Mouse (Mus musculus): ENCODE data around the gene Pde4d. TPM values are rescaled to one million over a fixed set of nuclear protein-coding genes. Genes with fewer than 3 reads are reported as not detected.

Gene Pde4d
- total and polyA plus RNA-seq, 2 experiments from 2014 or later, result 19.0 to 103 TPM

GRCm38 (mm10) chr13:109190652-109191051, 740.9 kb downstream of the Pde4d start:
- WGBS, result 83% methylated on average over 4 of the region's 4 CpGs
- Histone ChIP-seq H3K27me3 (ENCODE audit: insufficient read depth, low read length) (no peaks in the 10 kb centered on the region), H3K27ac (ENCODE audit: low read depth, low read length) (no peak overlapping the region), H3K36me3 (ENCODE audit: insufficient read depth, low read length) (no peaks in the 10 kb centered on the region), H3K9ac (replicated peaks; ENCODE audit: low read length, poor library complexity, severe bottlenecking) (no peak overlapping the region), H3K9me3 (ENCODE audit: low read length) (no peaks in the 10 kb centered on the region), H3K4me1 (ENCODE audit: insufficient read depth, low read length) (no peaks in the 10 kb centered on the region), H3K4me2 (ENCODE audit: low read depth, low read length, poor library complexity, severe bottlenecking) (no peak overlapping the region), H3K4me3 (ENCODE audit: low read depth, low read length) (no peak overlapping the region)
- ATAC-seq (ENCODE audit: low FRiP score) (no peak), DNase-seq (ENCODE audit: low spot score) (no peak)
- no peak for TF ChIP-seq CTCF (IDR thresholded peaks at IDR 0.05)

DNA sequence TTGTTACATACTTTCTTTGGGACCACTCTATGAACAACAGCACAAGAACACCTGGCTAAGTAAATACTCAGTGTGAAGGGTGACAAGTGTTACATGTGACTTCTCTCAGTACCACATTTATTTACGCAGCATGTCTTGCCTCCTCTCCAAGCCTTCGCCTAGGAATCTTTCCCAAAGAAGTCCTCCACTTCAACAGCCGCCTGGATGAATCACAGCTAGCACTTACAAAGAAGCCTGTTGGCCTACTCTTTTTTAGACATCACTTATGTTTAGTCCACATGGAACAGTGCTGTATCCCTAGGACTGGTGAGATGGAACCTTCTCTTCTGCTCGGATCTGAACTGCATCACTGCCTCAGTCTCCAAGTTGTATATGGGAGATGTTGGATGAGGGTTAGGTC, 741.4 kb downstream of the Pde4d start:
- 92% methylated on average over 4 of the region's 4 CpGs for WGBS
- H3K36me3 ChIP-seq (ENCODE audit: insufficient read depth, low read length), result no peaks in the 10 kb centered on the region
- no peak overlapping the region for H3K9ac ChIP-seq (replicated peaks; ENCODE audit: low read length, poor library complexity, severe bottlenecking)
- H3K27ac ChIP-seq (ENCODE audit: low read depth, low read length), result no peak overlapping the region
- TF ChIP-seq CTCF (IDR thresholded peaks at IDR 0.05), result no peak
- no peak overlapping the region for H3K4me2 ChIP-seq (ENCODE audit: low read depth, low read length, poor library complexity, severe bottlenecking)
- no peaks in the 10 kb centered on the region for H3K9me3 ChIP-seq (ENCODE audit: low read length)
- no peak overlapping the region for H3K4me3 ChIP-seq (ENCODE audit: low read depth, low read length)
- H3K4me1 ChIP-seq (ENCODE audit: insufficient read depth, low read length), result no peaks in the 10 kb centered on the region
- ATAC-seq (ENCODE audit: low FRiP score) (no peak), DNase-seq (ENCODE audit: low spot score) (no peak)
- no peaks in the 10 kb centered on the region for H3K27me3 ChIP-seq (ENCODE audit: insufficient read depth, low read length)

DNA sequence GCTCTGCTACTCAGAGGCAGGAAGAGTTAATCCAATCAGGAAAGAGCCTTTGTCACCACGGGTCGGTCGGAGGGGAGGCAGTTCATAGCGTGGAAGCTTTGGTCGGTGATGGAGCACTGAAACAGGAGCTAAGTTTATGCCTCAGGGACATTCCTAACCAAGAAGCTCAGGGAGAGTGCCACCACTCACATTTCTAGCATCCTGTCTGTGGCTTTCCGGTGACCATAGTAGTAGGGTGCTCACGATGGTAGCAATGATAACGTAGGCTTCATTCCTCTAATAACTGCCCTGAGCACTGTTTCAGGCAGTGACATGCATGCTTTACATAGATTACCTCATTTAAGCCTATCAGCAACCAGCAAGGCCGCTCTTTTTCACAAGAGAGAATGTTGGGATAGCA, 755.8 kb downstream of the Pde4d start:
- 46% methylated on average over 9 of the region's 9 CpGs for WGBS
- no peak for TF ChIP-seq CTCF (IDR thresholded peaks at IDR 0.05)
- no peak for ATAC-seq (ENCODE audit: low FRiP score)

GRCm38 (mm10) chr13:109208607-109209006, 758.9 kb downstream of the Pde4d start:
- H3K9ac ChIP-seq (replicated peaks; ENCODE audit: low read length, poor library complexity, severe bottlenecking), result no peak overlapping the region
- H3K4me1 ChIP-seq (ENCODE audit: insufficient read depth, low read length), result no peaks in the 10 kb centered on the region
- H3K27ac ChIP-seq (ENCODE audit: low read depth, low read length), result no peak overlapping the region
- no peaks in the 10 kb centered on the region for H3K9me3 ChIP-seq (ENCODE audit: low read length)
- H3K4me2 ChIP-seq (ENCODE audit: low read depth, low read length, poor library complexity, severe bottlenecking), result no peak overlapping the region
- H3K36me3 ChIP-seq (ENCODE audit: insufficient read depth, low read length), result no peaks in the 10 kb centered on the region
- H3K27me3 ChIP-seq (ENCODE audit: insufficient read depth, low read length), result no peaks in the 10 kb centered on the region
- no peak for TF ChIP-seq CTCF (IDR thresholded peaks at IDR 0.05)
- ATAC-seq (ENCODE audit: low FRiP score), result no peak
- DNase-seq (ENCODE audit: low spot score), result no peak
- WGBS, result 95% methylated on average over 16 of the region's 16 CpGs
- H3K4me3 ChIP-seq (ENCODE audit: low read depth, low read length), result no peak overlapping the region

More for the DNA sequence above, 755.8 kb downstream of the Pde4d start:
- no peak for DNase-seq (ENCODE audit: low spot score)
- no peak overlapping the region for H3K4me2 ChIP-seq (ENCODE audit: low read depth, low read length, poor library complexity, severe bottlenecking)
- no peak overlapping the region for H3K9ac ChIP-seq (replicated peaks; ENCODE audit: low read length, poor library complexity, severe bottlenecking)
- no peaks in the 10 kb centered on the region for H3K36me3 ChIP-seq (ENCODE audit: insufficient read depth, low read length)
- H3K4me3 ChIP-seq (ENCODE audit: low read depth, low read length), result no peak overlapping the region
- no peaks in the 10 kb centered on the region for H3K9me3 ChIP-seq (ENCODE audit: low read length)
- no peaks in the 10 kb centered on the region for H3K27me3 ChIP-seq (ENCODE audit: insufficient read depth, low read length)
- H3K4me1 ChIP-seq (ENCODE audit: insufficient read depth, low read length), result no peaks in the 10 kb centered on the region
- H3K27ac ChIP-seq (ENCODE audit: low read depth, low read length), result no peak overlapping the region

DNA sequence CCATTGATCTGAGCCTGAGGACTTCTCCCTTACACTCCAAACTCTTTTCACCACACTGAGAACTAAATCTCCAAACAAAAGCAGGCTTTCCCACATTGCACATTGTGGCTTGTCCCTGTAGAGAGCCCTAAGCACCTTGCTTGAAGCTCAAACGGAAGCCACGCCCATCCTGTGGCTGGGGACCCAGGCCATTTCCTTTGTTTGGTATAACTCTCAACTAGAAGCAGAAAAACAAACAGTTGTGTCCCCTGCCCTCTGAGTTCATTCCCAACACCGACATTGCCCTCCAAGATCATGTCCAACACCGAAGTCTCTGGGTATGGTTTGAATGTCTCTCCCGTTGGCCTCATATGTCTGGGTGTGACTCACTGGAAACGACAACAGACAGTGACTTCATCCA, 759.7 kb downstream of the Pde4d start:
- no peaks in the 10 kb centered on the region for H3K36me3 ChIP-seq (ENCODE audit: insufficient read depth, low read length)
- DNase-seq (ENCODE audit: low spot score), result no peak

DNA sequence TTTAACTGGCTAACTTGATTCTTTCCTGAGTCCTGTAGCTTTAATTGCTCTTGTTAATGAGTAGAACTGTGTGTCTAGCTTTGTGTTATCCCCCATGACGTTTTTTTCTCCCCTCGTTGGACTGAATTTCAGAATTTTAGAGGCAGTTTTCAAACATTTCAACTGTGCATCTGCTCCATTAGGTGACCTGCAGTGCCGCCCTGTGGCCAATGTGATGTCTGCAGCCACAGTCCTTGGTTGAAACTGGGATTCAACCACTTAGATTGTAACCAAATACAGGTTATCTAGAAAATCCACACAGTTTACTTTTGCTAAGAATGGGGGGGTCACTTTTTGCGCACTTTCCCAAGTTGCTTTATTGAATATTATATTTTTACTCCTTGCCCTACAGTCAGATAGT, 760.7 kb downstream of the Pde4d start:
- Histone ChIP-seq H3K36me3 (ENCODE audit: insufficient read depth, low read length) (no peaks in the 10 kb centered on the region), H3K27ac (ENCODE audit: low read depth, low read length) (no peak overlapping the region), H3K9me3 (ENCODE audit: low read length) (no peaks in the 10 kb centered on the region), H3K9ac (replicated peaks; ENCODE audit: low read length, poor library complexity, severe bottlenecking) (no peak overlapping the region), H3K4me3 (ENCODE audit: low read depth, low read length) (no peak overlapping the region), H3K27me3 (ENCODE audit: insufficient read depth, low read length) (no peaks in the 10 kb centered on the region), H3K4me2 (ENCODE audit: low read depth, low read length, poor library complexity, severe bottlenecking) (no peak overlapping the region), H3K4me1 (ENCODE audit: insufficient read depth, low read length) (no peaks in the 10 kb centered on the region)
- WGBS, result 2% methylated on average over 4 of the region's 4 CpGs
- DNase-seq (ENCODE audit: low spot score), result peak; percentile 80
- peak; percentile 96 for TF ChIP-seq CTCF (IDR thresholded peaks at IDR 0.05)
- no peak for ATAC-seq (ENCODE audit: low FRiP score)

More for the DNA sequence above, 759.7 kb downstream of the Pde4d start:
- Histone ChIP-seq H3K4me3 (ENCODE audit: low read depth, low read length) (no peak overlapping the region), H3K9ac (replicated peaks; ENCODE audit: low read length, poor library complexity, severe bottlenecking) (no peak overlapping the region), H3K27ac (ENCODE audit: low read depth, low read length) (no peak overlapping the region), H3K9me3 (ENCODE audit: low read length) (no peaks in the 10 kb centered on the region), H3K4me2 (ENCODE audit: low read depth, low read length, poor library complexity, severe bottlenecking) (no peak overlapping the region), H3K4me1 (ENCODE audit: insufficient read depth, low read length) (no peaks in the 10 kb centered on the region), H3K27me3 (ENCODE audit: insufficient read depth, low read length) (no peaks in the 10 kb centered on the region)
- no peak for ATAC-seq (ENCODE audit: low FRiP score)
- WGBS, result 75% methylated on average over 6 of the region's 6 CpGs
- no peak for TF ChIP-seq CTCF (IDR thresholded peaks at IDR 0.05)
